Mouse (Mus musculus) liver, postnatal 0 days (tissue): ENCODE measurements around the gene Pard3.

Experiments used
- CTCF ChIP-seq: sonication (generic); IDR thresholded peaks from 2 replicates; pipeline ENCODE4 v1.5.1; 2016; ENCODE audit warnings: antibody characterized with exemption, low read depth
- EP300 ChIP-seq: IDR thresholded peaks from 2 replicates; pipeline ENCODE4 v1.6.1; 2016; ENCODE audit warnings: antibody characterized with exemption, low read depth, mild to moderate bottlenecking

DNA sequence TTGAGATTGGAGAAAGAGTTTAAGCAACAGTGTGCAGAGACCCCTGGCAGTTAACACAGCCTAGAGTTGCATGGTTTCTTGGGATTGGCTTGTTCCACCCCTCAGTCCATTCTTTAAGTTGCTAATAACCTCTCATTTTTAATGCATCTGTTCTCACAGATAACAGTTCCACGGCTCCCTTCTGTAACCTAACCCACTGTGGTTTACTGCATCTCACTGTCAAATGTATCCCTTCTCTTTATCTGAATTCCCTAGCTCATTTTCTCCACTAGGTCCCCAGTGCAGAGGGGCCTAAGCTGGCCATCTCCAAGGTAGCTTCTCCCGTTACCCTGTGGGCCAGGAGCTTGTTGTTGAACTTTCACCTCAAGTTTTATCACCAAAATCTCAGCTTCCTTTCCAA lies 492.1 kb downstream of the Pard3 start:
- TF ChIP-seq CTCF (no peak), EP300 (no peak)
